Mouse (Mus musculus): ENCODE data around the gene Reln.

The Reln gene

DNA sequence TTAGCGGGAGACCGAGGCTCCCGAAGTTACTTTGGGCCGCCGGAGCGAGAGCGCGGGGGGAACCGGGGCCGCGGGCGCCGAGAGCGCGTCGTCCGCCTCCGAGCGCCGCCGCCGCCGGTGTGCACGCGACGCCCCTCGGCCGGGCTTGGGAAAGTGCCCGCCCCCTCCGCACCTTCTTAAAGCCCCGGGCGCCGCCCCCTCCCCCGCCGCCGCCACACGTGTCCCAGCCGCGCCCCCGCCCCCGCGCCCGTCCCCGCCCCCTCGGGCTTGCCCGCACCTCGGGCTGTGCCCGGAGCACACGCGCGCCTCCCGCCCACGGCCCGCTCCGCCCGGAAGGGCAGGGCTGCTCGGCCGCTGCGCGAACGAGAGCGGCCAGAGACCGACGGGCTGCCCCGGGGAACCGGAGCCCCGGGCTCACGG, at the start of gene Reln:
TSS of gene Reln (minus strand) at position 147 of the 420 bp plus-strand sequence.
- peak in 1 of 2 experiments; percentile 96 for DNase-seq

DNA sequence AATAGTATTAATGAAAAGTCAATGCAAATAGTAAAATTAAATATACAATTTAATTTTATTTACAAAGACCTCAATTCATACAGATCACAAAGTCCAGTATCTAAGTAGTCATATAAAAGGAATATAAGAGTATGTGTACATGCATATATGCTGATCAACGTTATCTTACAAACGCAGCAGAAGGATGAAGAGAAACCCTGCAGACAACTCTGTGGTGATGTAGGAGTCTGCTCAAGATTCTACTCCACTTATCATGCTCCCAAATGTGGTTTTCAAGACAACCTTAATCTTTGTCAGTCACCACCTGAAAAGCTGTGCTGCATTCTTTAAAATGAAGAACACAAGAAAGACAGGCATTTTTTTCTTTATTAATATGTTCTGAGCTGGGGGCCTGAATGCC, 44.0 kb upstream of the Reln start:
- no peak for DNase-seq

DNA sequence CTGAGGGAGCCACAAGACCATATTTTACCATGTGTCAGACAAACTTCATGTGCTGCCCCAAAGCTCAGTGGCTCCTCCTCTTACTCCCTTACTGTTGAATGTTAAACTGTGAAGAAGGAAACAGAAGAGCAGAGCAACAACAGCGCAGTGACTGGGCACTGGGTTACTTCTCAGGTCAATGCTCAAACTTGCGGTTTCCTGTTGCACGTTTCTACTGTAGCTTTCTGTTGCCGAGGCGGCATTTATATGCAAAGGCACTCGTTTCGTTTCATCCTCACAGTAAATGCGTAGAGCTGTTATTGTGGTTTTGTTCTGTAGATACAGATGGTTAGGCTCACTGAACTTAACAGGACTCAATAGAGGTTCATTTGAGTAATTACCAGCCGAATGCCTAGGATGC, 16.0 kb upstream of the Reln start:
- DNase-seq, result no peak

DNA sequence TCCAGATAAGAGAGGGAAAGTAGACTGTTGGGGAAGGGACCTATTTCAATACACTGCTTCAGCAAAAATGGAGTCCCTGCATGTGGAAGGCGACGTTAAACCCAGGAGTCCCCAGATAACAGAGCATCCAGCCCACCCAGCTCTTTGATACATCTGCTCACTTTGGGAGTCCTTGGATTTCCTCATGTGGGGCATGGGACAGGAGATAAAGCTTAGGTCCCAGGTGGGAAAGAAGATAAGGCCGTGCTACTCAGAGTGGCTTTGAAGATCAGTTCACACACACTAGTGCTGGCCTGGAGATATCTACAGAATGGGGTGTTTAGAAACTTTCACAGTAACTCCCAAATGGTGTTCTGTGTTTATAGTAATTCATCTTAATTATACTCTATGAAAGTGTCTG, 3.9 kb upstream of the Reln start:
- DNase-seq, result no peak

DNA sequence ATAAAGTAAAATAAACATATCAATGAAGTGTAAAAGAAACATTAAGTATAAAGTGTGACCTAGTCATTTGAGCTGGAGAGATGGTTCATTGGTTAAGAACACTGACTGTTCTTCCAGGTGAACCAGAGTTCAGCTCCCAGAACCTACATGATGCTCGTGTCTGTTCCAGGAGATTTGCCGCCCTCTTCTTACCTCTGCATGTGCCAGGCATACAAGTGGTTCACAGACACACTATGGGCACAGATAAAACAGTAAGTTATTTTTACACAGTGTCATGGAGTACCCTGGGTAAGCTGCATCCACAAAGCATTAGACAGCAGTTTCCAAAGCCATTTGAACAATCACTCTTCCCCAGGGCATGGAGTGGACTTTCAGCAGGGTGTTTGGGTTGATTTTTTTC, 3.2 kb upstream of the Reln start:
- no peak for DNase-seq

DNA sequence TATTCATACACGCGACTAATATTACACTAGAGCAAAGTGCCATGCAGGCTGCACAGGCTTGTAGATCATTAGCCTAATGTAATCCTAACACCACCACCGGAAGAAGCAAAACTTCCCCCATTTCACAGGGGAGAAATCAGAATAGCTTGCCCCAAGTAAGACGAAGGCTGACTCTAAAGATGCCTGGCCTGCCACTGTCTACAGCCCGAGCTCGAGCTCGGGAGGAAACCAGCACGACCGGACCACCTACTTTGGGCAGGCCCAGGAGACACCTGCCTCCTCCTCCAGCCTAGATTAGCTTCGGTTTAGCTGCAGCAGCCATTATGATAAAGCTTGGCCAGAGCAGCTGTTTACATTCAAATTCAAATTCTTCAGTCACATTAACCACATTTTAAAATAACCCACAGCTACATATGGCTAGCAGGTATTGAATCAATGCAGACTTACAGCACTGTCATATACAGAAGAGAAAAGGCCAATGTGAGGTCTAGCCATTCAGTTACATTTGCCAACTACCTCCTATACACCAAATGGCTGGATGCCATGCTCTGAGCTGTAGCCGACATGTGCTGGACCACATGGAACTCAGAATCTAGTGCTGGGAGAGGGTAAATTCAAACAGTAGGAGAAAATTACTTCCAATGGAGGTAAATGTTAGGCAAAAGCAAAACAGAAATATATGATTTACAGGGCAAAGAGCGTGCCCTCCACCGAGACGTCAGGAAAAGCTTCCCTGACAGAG, 1.6 kb upstream of the Reln start:
- DNase-seq, result peak; percentile 47 to 60

DNA sequence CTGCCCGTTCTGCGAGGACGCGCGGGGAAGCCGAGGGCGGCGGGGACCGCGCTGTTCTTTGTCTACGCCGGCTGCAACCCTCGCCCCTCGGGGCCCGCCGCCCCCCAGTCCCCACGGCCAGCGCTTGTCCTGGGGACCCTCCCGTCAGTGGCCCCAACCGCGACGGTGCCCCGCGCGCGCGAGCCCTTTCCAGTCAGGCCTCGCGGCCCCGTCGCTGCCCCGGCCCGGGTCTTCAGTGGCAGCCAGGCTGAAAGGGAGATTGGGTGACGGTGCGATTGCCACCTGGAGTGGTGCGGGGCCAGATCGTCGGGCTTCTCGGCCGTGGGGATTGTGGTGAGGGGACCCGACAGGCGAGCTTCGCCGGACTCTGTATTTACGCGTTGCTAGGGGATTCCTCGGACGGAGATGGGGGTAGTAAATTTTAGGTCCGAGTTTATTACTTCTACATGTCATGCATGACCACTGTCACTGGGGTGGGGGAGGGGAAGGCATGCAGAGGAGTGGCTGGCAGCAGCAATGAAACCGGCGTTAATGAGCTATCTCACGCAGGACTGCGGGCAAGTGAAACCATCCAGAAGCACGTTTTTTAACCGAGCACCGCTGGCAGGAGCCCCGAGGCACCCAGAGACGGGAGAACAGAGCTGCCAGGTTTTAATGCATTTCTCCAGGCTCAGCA, 612 bp upstream of the Reln start:
- DNase-seq, result peak; percentile 83 to 88

DNA sequence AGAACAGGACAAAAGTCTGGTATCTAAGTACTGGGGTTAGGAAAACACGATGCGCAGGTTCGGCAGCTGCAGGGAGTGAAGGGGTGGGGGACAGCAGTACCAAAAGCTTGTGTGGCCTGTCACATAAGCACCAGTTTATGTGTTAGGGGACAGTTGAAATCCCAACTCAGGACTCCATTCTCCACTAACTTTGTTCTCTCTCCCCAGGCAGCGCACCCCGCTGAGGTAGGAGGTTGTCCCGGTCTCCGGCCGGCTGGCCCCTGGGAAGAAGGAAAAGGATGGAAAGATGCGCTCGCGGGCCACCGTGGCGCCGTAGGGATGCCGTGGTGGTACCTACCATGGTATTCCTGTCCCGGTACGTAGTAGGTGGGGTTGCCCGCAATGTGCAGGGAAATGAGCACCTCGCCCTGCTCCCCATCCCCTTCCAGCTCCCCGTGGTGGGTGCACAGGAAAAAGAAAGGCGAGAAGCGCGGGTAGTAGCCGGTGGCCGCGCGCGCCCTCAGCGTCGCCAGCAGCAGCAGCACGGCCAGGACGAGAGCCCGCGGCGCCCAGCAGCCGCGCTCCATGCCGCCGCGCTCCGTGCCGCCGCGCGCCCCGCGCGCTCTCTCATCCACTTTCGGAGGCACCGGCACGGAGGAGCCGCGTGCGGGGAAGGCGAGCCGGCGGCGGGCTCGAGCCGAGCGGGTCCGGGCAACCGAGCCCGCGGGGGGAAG, 503 bp downstream of the Reln start:
- peak in 1 of 2 experiments; percentile 73 for DNase-seq

DNA sequence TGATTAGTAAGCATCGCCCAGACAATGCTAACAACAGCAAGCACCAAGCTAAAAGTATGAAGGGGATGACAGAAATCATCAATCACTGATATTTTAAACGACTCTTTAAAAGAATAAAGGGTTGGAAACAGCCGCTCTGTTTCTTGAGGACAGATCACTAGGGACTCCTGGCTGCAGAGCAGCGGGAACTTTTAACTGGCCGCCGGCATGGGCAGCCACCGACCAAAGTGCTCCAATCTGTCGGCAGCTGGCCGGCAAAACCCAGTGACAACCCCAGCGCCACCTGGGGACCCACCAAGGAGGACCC, 1.0 kb downstream of the Reln start:
- DNase-seq, result peak; percentile 66 to 73

DNA sequence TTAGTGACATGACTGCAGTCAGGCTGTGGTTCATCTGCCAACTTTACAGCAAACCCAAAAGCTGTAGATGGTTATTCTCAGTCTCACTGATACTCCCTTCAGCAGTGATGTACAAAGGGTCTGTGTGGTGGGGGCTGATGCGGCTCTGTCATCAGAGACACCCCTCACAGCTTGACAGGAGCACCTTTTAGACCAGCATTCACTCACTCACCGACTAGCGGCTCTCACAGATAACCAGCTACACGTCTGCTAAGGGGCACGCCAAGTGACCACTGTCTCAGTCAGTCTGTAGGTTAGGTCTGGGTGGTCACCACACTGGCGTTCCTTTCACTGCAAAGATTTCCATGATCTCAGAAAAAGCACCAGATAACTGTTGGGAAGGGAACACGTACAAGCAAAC, 2.0 kb downstream of the Reln start:
- peak; percentile 54 to 64 for DNase-seq

DNA sequence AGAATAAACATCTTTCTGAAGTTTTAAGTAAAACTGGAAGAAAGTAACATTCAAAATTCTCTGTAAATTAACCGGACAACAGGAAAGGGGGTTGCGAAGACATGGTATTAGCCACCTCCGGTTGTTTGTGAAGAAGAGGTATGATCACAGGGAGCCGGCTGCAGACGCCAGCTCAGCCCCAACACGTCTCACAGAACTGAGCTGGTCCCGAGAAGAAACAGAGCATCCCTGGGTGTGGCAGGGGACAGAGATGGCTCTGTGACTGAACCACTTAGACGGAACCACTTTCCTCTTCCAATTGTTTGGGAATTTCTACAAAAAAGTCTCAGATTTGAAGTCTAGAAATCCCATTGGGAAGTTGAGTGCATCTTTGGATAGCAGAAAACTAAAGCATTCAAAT, 3.5 kb downstream of the Reln start:
- peak in 1 of 2 experiments; percentile 60 for DNase-seq

DNA sequence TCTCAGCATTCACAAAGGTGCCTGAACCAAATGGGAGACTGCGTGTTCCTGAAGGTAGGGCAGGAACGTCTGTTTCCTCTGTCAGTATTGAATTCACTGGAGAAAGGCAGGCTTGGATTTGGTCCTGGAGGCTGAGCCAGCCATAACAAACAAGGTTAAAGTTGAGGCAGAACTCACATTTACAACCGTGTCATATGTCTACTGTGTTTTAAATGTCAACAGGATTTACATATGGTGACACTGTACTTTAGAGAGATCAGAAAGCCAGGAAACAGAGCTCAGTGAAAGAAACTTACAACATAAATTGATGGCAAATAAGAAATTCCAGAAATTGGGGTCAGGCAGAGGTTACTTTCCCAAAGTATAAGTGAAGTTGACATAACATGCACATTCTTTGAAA, 9.1 kb downstream of the Reln start:
- no peak for DNase-seq

DNA sequence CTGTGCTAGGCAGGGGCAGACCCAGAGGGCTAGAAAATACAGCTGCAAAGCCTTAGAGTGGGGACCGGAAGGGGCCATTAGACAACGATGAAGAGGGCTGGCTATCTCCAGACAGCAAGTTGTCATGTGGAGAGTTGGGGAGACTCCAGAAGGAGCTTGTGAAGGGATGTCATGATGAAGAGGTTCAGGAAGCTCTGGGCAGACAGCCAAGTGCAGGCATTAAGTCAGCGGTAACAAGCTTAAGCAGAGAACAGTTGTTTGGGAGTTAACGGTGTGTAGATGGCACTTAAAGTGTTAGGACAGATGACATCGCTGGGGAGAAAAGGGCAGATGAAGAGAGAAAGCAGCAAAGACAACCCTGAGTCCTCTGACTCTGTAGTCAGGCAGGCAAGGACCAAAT, 13.7 kb downstream of the Reln start:
- peak; percentile 58 to 73 for DNase-seq

DNA sequence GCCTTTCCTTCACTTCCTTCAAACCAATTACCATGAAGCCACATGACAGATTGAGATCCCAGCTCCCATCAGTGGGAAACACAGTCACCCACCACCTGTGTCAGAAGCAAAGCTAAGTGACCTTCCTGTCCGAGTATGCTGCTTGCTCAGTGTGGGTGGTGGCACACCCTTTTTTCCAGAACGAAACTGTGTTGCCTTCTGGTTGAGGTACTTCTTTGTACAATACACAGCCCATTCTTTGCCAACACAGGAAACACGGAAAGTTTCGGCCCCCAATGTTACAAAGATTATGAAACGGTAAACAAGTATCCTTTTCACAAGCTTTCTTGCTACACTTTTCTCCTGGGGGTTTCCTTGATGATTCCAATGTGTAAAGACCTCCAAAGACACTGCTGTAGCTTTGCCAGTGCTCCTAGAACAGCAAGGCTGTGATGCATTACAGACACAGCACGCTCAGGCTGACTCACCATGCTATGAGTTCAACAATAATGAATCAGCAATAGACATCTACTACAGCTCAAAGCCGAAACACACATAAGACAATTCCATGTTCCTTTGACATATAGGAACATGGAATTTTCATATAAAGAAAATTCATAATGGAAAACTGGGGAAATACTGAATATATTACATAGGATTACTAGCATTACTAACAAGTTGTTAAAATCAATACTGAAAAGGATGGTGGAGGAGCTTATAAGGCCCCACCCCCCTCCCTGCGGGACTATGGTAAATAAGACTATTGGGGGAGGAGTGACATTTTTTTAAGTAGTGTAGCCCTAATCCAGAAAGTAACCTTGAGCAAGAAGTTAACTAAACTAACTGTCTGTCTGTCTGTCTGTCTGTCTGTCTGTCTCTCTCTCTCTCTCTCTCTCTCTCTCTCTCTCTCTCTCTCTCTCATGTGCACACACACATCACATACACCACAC, 15.8 kb downstream of the Reln start:
- DNase-seq, result no peak

DNA sequence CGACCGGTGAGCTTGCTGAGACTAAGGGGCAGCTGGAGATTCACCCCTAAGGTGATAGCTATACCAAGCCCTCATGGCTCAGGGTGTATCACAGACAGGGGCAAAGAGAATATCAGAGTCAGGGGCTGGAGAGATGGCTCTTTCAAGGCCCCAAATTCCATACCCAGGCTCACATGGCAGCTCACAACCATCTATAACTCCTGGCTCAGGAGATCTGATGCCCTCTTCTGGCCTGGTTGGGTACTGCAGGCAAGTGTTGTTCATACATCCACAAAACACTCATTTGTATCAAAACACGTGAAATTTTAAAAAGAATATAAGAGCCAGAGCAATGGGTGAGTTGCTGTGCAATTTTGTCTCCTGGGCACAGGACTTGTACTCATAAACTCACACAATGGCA, 17.3 kb downstream of the Reln start:
- DNase-seq, result peak in 1 of 2 experiments; percentile 67

DNA sequence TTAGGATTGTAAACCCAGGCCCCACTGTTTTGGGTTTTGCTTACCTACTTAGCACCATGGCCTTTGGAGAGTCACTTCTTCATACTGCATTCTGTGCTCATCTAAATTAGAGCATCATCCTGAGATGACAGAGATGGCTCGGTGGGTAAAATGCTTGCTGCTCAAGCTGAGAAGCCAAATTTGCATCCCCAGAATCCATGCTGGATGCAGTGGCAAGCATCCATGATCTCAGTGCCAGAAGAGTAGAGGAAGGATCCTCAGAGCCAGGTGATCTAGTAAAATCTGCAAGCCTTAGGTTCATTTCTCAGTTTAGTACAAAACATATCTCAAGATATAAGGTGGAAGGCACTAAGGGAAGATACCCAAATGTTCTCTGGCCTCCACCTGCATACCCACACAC, 20.7 kb downstream of the Reln start:
- DNase-seq, result peak; percentile 50 to 65

DNA sequence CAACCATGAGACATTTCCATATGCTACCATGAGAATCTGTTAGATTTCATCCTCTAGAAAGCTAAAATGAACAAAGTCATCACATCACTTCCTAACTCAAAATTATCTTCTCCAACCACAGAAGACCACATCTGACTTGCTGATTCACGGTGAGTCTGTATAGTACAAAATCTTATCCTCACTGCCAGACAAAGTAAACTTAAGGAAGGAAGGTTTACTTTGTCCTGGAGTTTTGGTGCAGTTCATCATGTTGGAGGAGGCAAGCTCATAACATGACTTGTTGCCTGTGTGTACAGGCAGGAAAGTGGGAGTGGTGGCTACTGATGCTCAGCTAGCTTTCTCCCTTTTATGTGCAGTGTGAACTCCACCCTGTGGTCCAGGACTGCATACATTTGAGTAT, 26.7 kb downstream of the Reln start:
- no peak for DNase-seq

DNA sequence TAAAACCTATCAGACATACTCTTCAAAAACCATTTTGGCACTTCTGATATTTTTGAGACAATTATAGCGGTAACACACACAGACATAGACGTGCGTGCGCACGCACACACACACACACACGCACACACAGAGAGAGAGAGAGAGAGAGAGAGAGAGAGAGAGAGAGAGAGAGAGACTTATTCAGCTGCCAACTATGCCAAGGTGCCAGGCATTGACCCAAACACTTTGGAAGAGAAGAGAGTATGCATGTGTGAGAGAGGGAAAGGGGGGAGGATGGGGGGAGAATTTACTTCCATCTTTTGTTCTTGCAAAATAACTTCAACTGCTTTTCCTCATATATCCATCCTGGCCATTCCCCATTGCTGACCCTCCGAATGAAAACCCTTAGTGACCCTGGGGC, 28.0 kb downstream of the Reln start:
- DNase-seq, result peak in 1 of 2 experiments; percentile 43

DNA sequence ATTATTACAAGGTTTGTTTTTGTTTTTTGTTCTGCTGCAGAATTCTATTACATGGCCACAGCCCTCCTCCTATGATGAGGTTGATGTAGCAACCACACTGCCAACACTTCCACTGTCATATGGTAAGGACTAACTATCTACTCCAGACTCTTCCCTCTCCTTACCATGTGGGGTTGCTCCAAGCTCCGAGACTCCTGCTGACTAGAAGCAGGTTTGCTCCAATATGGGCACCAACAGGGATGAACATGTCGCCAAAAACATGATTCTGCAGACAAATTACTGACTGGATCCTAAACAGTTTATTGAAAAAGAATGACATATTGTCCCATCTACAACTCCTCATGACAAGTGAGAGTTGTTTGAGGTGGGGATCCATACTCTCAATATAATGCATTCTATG, 28.5 kb downstream of the Reln start:
- DNase-seq, result peak in 1 of 2 experiments; percentile 47

DNA sequence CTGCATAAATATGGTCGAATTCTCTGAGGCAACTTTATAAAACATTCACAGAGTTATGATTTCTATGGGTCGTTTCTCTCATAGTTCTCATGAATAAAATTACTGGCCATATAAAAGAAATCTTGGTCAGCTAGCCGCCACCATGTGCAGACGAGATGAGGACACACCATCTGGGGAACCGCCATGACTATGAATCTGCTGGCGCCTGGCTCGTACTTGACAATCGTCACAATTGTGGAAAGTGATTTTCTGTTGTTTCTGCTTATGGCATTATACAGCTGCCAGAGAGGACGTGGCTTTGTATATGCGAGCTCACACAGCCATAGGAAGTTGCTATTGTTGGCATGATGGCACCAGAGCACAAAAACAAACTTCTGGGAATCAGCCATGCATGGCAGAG, 31.5 kb downstream of the Reln start:
- DNase-seq, result peak in 1 of 2 experiments; percentile 44

DNA sequence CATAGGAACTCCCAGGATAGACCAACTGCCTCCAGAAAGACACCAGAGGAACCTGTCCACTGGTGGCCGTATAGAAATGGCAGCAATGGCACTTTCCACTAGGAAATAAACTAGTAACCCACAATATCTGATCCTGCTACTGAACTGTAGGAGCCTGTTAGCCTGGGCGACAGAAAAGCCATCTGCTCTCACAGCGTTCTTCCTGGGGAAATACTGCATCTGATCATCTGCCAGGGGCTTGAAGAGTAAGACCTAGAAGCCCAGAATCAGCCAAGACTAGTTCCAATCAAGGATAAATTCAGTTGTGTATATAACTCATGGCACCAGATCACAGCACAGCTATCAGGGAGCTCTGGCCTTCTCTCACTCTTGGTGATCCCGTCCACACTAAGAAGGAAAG, 33.5 kb downstream of the Reln start:
- peak; percentile 60 to 69 for DNase-seq

DNA sequence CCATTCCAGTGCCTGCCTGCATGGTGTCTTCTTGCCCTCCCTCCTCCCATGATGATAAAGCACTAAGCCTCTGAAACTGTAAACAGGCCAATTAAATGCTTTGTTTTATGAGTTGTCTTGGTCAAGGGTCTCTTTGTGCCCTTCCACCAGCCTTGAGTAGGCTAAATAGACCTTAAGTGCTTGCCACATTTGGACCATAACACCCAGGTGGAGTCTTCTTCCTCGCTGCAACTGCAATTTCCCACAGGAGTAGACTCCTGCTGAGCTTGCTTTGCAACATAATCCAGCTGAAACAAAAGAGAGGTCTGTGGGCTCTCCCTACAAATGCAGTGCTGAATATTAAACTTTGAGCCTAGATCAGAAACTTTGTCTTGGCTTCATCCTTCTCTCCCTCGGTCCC, 35.5 kb downstream of the Reln start:
- no peak for DNase-seq

DNA sequence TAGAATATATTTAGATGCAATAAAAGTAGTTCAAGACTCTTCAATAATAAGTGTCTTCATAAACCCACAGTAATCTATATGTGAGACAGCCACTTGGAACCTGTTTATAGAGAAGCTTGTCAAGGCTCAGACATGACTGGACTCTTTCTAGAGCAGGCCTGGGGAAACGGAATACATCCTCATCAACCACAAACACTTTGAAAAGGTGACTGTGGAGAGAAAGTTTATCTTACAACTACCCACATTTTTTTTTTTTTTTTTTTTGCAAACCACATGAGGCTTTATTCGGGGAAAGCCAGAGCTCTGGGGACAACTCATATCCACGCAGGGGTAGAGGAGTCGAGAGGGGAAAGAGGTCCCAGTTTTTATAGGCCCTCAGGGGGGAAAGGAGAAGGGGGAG, 36.6 kb downstream of the Reln start:
- DNase-seq, result no peak
